Mouse (Mus musculus) CH12.LX (cell line): Measurements from ENCODE around the gene Tbccd1.

Experiments
- CTCF ChIP-seq, 2 experiments: IDR thresholded peaks in 1 of 2; conservative IDR thresholded peaks in 1 of 2; 2 replicates each; pipeline ENCODE4 v1.5.1; 2011 to 2012; ENCODE audit warnings: low read depth in 2 of 2, low read length in 2 of 2, improper control_type of control experiment in 1 of 2, inconsistent platforms in 1 of 2, mild to moderate bottlenecking in 1 of 2, moderate library complexity in 1 of 2
- EP300 ChIP-seq: IDR thresholded peaks from 2 replicates; pipeline ENCODE4 v1.6.1; 2011; ENCODE audit warnings: low read length, improper control_type of control experiment
- ETS1 ChIP-seq: conservative IDR thresholded peaks from 2 replicates; pipeline ENCODE4 v1.6.1; 2012; ENCODE audit warnings: low read depth, mild to moderate bottlenecking, inconsistent platforms, low read length, improper control_type of control experiment, moderate library complexity
- IRF4 ChIP-seq: IDR thresholded peaks from 2 replicates; pipeline ENCODE4 v1.6.1; 2014; ENCODE audit warnings: low read depth, mild to moderate bottlenecking, inconsistent platforms, low read length, improper control_type of control experiment
- JUN ChIP-seq: IDR thresholded peaks from 2 replicates; pipeline ENCODE4 v1.6.1; 2011; ENCODE audit warnings: low read depth, mild to moderate bottlenecking, low read length, improper control_type of control experiment, moderate library complexity; ENCODE audit not compliant: insufficient read depth
- NRF1 ChIP-seq: IDR thresholded peaks from 2 replicates; pipeline ENCODE4 v1.6.1; 2014; ENCODE audit warnings: low read depth, mild to moderate bottlenecking, inconsistent platforms, low read length, improper control_type of control experiment, moderate library complexity
- POLR2A ChIP-seq: IDR thresholded peaks from 2 replicates; pipeline ENCODE4 v1.6.1; 2011; ENCODE audit warnings: low read depth, mild to moderate bottlenecking, improper control_type of control experiment, low read length
- UBTF ChIP-seq: IDR thresholded peaks from 2 replicates; pipeline ENCODE4 v1.6.1; 2012; ENCODE audit warnings: low read depth, mild to moderate bottlenecking, inconsistent platforms, low read length, improper control_type of control experiment, moderate library complexity
- USF1 ChIP-seq: IDR thresholded peaks from 2 replicates; pipeline ENCODE4 v1.6.1; 2014; ENCODE audit warnings: low read depth, mild to moderate bottlenecking, inconsistent platforms, low read length, improper control_type of control experiment
- ZKSCAN1 ChIP-seq: IDR thresholded peaks from 2 replicates; pipeline ENCODE4 v1.6.1; 2012; ENCODE audit warnings: low read depth, inconsistent platforms, low read length, improper control_type of control experiment, borderline replicate concordance
- ZNF384 ChIP-seq: IDR thresholded peaks from 2 replicates; pipeline ENCODE4 v1.6.1; 2012; ENCODE audit warnings: low read depth, low read length, improper control_type of control experiment, inconsistent platforms

DNA sequence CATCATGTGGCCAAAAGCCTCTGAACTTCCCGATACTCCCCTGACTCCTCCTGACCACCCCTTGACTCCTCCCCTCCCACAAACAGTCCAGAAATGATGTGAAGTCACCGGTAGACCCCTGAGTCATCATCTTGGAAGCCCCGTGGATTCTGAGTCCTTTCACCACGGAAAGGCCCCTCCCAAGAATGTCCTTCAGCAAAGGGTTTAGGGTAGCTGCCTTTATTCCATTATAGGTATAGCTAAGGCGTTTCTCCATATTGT lies 56.7 kb downstream of the Tbccd1 start:
- TF ChIP-seq ETS1, result no peak
- TF ChIP-seq NRF1, result no peak
- no peak for TF ChIP-seq USF1
- no peak for TF ChIP-seq EP300
- TF ChIP-seq POLR2A, result no peak
- no peak for TF ChIP-seq IRF4
- no peak for TF ChIP-seq CTCF (conservative IDR thresholded peaks at IDR 0.05 in 1 of 2, IDR thresholded peaks at IDR 0.05 in 1 of 2; ENCODE audit: low read depth in 2 of 2, low read length in 2 of 2)
- TF ChIP-seq ZNF384, result no peak
- no peak for TF ChIP-seq JUN
- no peak for TF ChIP-seq UBTF
- no peak for TF ChIP-seq ZKSCAN1
